Mouse (Mus musculus) gastrocnemius, postnatal 4 days (tissue): ENCODE measurements at regions not wholly inside any gene's neighbourhood (a gene's known extent, or its start where the extent isn't known, plus 50 kb on each side); places are given as distances from the start of the nearest gene placed in this dataset.

Experiments
- DNase-seq, 2 experiments: peaks; one replicate each; pipeline ENCODE4 v3.0.0; 2021 to 2022; ENCODE audit warnings: low spot score in 2 of 2, mixed read lengths in 2 of 2

GRCm38 (mm10) chr13:71507421-71507931 lies 456.0 kb downstream of the Irx1 start:
- DNase-seq = no peak

GRCm38 (mm10) chr13:71506777-71507176 lies 456.7 kb downstream of the Irx1 start:
- no peak for DNase-seq

GRCm38 (mm10) chr13:71489773-71490172 lies 473.8 kb downstream of the Irx1 start:
- DNase-seq = no peak

GRCm38 (mm10) chr13:71481205-71481604 lies 482.3 kb downstream of the Irx1 start:
- DNase-seq = no peak

- DNase-seq = no peak
Measured at GRCm38 (mm10) chr13:71461552-71461951, 502.0 kb downstream of the Irx1 start.

- DNase-seq = no peak
Measured at GRCm38 (mm10) chr13:71460607-71461006, 502.9 kb downstream of the Irx1 start.

GRCm38 (mm10) chr13:71460097-71460496 lies 503.4 kb downstream of the Irx1 start:
- no peak for DNase-seq

- DNase-seq = no peak
Measured at GRCm38 (mm10) chr13:71459022-71459536, 504.4 kb downstream of the Irx1 start.

- peak; percentile 70 to 74 for DNase-seq
Measured at GRCm38 (mm10) chr13:71458061-71458935, 505.2 kb downstream of the Irx1 start.

- no peak for DNase-seq
Measured at GRCm38 (mm10) chr13:71457550-71457949, 506.0 kb downstream of the Irx1 start.

GRCm38 (mm10) chr13:71452258-71452657 lies 511.3 kb downstream of the Irx1 start:
- DNase-seq = no peak

GRCm38 (mm10) chr13:71437601-71438099 lies 525.9 kb downstream of the Irx1 start:
- DNase-seq = no peak

- no peak for DNase-seq
Measured at GRCm38 (mm10) chr13:71403654-71404560, 559.6 kb downstream of the Irx1 start.

GRCm38 (mm10) chr13:71393716-71394309 lies 552.2 kb upstream of the Adamts16 start:
- DNase-seq = no peak

GRCm38 (mm10) chr13:71378641-71379040 lies 537.0 kb upstream of the Adamts16 start:
- DNase-seq = no peak

GRCm38 (mm10) chr13:71375909-71376606 lies 534.4 kb upstream of the Adamts16 start:
- peak in 1 of 2 experiments; percentile 37 for DNase-seq

- no peak for DNase-seq
Measured at GRCm38 (mm10) chr13:71372701-71373685, 531.4 kb upstream of the Adamts16 start.

- no peak for DNase-seq
Measured at GRCm38 (mm10) chr13:71369832-71370231, 528.2 kb upstream of the Adamts16 start.

GRCm38 (mm10) chr13:71365261-71365660 lies 523.6 kb upstream of the Adamts16 start:
- no peak for DNase-seq
